Mouse (Mus musculus): ENCODE measurements around the gene Slc34a1. TPM values are rescaled to one million over a fixed set of nuclear protein-coding genes. Genes with fewer than 3 reads are reported as not detected.

Slc34a1 gene
- polyA plus RNA-seq, 1 experiment, result 9,073 TPM

DNA sequence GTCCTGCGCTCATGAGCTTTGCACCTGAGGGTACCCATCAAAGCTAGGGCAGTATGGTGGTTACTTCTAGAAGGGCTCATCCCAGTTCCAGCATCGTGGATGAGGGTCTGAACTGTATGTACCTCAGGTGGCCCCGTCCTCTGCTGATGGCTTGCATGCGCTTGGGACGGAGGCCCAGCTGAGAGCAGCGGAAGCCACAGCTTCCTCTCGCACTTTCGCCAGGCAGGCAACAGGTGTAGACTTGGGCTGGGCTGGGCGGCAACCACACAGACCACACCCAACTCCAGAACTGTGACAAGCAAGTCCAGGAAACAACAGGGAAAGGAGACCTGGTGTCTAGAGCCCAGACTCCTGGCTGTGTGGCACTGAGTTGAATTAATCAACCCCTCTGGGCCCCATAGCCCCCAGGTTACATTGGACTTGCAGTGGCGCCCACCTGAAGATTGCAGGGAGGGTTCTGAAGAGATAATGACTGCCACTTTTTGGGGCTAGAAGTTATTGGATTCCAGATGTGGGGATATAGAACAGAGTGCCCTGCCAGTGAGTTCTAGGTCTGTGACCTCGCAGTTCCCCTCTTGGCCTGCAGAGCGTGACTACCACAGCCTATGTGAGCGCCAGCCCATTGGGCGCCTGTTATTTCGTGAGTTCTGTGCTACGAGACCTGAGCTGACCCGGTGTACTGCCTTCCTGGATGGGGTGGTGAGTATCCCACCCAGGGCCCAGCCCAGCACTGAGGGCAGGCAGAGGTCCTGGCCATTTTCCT is 51.9 kb downstream of the Slc34a1 start:
- 87% methylated on average over 17 of the region's 17 CpGs for WGBS
- DNase-seq, result no peak
- Histone ChIP-seq H3K4me1 (ENCODE audit: control insufficient read depth, insufficient read depth, low read length) (peaks cover 5% of the 10 kb centered on the region; the same call in 1 of the 2 replicates), H3K4me3 (ENCODE audit: insufficient read depth, low read depth, low read length) (no peak overlapping the region), H3K27ac (ENCODE audit: insufficient read depth, low read depth, low read length) (no peak overlapping the region), H3K36me3 (ENCODE audit: control insufficient read depth, insufficient read depth, low read length) (no peaks in the 10 kb centered on the region), H3K27me3 (replicated peaks; ENCODE audit: control insufficient read depth, insufficient read depth, low read length) (no peaks in the 10 kb centered on the region)
- TF ChIP-seq CTCF (conservative IDR thresholded peaks at IDR 0.05; ENCODE audit: insufficient read depth, insufficient read length, low read depth, low read length) (0 out of 2 replicates have a peak, but pooled peaks have one; percentile 9), POLR2A (IDR thresholded peaks at IDR 0.05; ENCODE audit: low read depth, low read length) (no peak)

DNA sequence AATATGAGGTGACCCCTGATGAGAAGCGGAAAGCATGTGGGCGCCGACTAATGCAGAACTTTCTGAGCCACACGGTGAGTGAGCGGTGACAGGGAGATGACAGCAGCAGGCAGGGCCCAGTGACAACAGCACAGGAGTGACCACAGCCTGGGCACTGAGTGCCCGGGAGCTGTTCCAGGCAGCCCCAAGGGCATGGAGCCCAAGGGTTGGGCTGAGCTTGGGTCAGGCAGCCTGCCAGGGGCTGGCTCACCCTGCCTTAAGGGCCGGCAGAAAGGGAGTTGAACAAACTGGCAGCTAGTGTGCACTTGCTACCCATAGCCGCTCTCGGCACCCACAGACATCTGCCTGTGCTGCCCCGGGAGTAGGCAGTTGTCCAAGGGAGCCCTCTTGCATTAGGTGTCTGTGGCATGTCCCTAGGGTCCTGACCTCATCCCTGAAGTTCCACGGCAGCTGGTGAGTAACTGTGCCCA is 52.6 kb downstream of the Slc34a1 start:
- Histone ChIP-seq H3K27ac (ENCODE audit: insufficient read depth, low read depth, low read length) (no peak overlapping the region), H3K27me3 (replicated peaks; ENCODE audit: control insufficient read depth, insufficient read depth, low read length) (no peaks in the 10 kb centered on the region), H3K36me3 (ENCODE audit: control insufficient read depth, insufficient read depth, low read length) (no peaks in the 10 kb centered on the region), H3K4me3 (ENCODE audit: insufficient read depth, low read depth, low read length) (no peak overlapping the region), H3K4me1 (ENCODE audit: control insufficient read depth, insufficient read depth, low read length) (peaks cover 5% of the 10 kb centered on the region; the same call in 1 of the 2 replicates)
- WGBS, result 85% methylated on average over 11 of the region's 11 CpGs
- TF ChIP-seq CTCF (conservative IDR thresholded peaks at IDR 0.05; ENCODE audit: insufficient read depth, insufficient read length, low read depth, low read length), result no peak
- TF ChIP-seq POLR2A (IDR thresholded peaks at IDR 0.05; ENCODE audit: low read depth, low read length), result no peak
- DNase-seq, result peak; percentile 46

DNA sequence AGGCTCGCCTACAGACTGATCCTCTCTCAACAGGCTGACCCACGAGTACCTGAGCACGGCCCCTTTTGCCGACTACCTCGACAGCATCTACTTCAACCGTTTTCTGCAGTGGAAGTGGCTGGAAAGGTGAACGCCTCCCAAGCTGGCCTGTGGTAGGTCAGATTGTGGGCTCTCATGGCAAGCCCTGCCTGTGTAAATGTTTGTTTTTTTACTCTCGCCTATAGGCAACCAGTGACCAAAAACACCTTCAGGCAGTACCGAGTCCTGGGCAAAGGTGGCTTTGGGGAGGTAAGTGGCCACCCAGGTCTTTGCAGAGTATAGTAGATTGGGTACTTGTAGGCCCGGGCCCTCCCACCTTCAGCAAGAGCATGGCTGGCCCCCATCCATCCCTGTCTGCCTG is 53.3 kb downstream of the Slc34a1 start:
- Histone ChIP-seq H3K36me3 (ENCODE audit: control insufficient read depth, insufficient read depth, low read length) (no peaks in the 10 kb centered on the region), H3K4me1 (ENCODE audit: control insufficient read depth, insufficient read depth, low read length) (no peaks in the 10 kb centered on the region)

DNA sequence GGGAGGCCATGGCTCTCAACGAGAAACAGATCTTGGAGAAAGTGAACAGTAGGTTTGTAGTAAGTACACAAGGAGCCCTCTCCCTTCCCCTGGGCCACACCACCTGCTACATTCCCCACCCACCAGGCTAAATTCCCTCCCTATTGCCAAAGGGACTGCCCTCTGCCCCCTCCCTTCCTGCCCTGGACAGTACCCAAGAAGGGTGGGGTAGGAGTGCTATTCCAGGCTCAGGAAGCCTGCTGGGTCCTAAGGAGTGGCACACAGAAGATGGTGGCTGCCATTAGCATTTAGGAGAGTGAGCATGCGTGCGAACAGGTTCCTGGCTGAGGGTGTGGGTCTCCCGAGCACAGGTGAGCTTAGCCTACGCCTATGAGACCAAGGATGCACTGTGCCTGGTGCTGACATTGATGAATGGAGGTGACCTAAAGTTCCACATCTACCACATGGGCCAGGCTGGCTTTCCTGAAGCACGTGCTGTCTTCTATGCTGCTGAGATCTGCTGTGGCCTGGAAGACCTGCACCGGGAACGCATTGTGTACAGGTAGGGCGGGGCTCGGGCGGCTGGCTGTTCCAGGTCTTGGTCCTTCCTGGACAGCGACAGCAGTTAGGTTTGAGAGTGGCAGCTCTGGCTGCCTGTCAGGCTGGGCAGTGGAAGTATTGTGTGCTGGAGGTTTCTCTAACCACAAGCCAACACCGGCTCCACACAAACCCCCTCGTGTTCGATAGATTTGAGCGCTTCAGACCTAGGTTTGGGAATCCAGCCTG is 54.0 kb downstream of the Slc34a1 start:
- 87% methylated on average over 16 of the region's 16 CpGs for WGBS
- no peaks in the 10 kb centered on the region for H3K36me3 ChIP-seq (ENCODE audit: control insufficient read depth, insufficient read depth, low read length)
- H3K27me3 ChIP-seq (replicated peaks; ENCODE audit: control insufficient read depth, insufficient read depth, low read length), result no peaks in the 10 kb centered on the region
- peak; percentile 66 for DNase-seq
- no peak overlapping the region for H3K4me3 ChIP-seq (ENCODE audit: insufficient read depth, low read depth, low read length)
- H3K27ac ChIP-seq (ENCODE audit: insufficient read depth, low read depth, low read length), result no peak overlapping the region
- no peaks in the 10 kb centered on the region for H3K4me1 ChIP-seq (ENCODE audit: control insufficient read depth, insufficient read depth, low read length)
- TF ChIP-seq CTCF (conservative IDR thresholded peaks at IDR 0.05; ENCODE audit: insufficient read depth, insufficient read length, low read depth, low read length), result no peak
- TF ChIP-seq POLR2A (IDR thresholded peaks at IDR 0.05; ENCODE audit: low read depth, low read length), result no peak

More for the DNA sequence above, 53.3 kb downstream of the Slc34a1 start:
- DNase-seq, result no peak
- Histone ChIP-seq H3K27me3 (replicated peaks; ENCODE audit: control insufficient read depth, insufficient read depth, low read length) (no peaks in the 10 kb centered on the region), H3K27ac (ENCODE audit: insufficient read depth, low read depth, low read length) (no peak overlapping the region), H3K4me3 (ENCODE audit: insufficient read depth, low read depth, low read length) (no peak overlapping the region)
- no peak for TF ChIP-seq POLR2A (IDR thresholded peaks at IDR 0.05; ENCODE audit: low read depth, low read length)
- no peak for TF ChIP-seq CTCF (conservative IDR thresholded peaks at IDR 0.05; ENCODE audit: insufficient read depth, insufficient read length, low read depth, low read length)
- WGBS, result 91% methylated on average over 10 of the region's 10 CpGs

DNA sequence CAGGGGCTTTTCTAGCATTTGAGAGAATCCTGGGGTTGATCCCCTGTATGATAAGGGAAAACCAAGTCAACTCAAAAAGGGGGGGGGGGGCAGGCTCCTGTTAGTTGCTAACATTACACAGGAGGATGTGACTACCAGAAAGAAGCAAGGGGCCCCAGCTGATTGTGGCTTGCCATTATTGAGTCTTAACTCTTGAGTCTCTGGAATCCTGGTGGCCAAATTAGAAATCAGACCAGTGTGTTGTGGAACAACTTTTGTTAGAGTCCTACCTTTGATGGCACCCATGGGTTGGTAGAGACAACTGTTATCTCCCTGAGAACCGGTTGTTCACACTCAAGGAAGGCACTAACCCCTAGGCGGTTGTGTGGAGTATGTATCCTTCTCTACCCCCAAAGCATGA is 65.0 kb downstream of the Slc34a1 start:
- H3K36me3 ChIP-seq (ENCODE audit: control insufficient read depth, insufficient read depth, low read length), result no peaks in the 10 kb centered on the region
- H3K27me3 ChIP-seq (replicated peaks; ENCODE audit: control insufficient read depth, insufficient read depth, low read length), result no peaks in the 10 kb centered on the region
- no peak overlapping the region for H3K27ac ChIP-seq (ENCODE audit: insufficient read depth, low read depth, low read length)
- no peak for DNase-seq
- 76% methylated on average over 2 of the region's 2 CpGs for WGBS
- no peak for TF ChIP-seq POLR2A (IDR thresholded peaks at IDR 0.05; ENCODE audit: low read depth, low read length)
- H3K4me3 ChIP-seq (ENCODE audit: insufficient read depth, low read depth, low read length), result no peak overlapping the region
- H3K4me1 ChIP-seq (ENCODE audit: control insufficient read depth, insufficient read depth, low read length), result no peaks in the 10 kb centered on the region

DNA sequence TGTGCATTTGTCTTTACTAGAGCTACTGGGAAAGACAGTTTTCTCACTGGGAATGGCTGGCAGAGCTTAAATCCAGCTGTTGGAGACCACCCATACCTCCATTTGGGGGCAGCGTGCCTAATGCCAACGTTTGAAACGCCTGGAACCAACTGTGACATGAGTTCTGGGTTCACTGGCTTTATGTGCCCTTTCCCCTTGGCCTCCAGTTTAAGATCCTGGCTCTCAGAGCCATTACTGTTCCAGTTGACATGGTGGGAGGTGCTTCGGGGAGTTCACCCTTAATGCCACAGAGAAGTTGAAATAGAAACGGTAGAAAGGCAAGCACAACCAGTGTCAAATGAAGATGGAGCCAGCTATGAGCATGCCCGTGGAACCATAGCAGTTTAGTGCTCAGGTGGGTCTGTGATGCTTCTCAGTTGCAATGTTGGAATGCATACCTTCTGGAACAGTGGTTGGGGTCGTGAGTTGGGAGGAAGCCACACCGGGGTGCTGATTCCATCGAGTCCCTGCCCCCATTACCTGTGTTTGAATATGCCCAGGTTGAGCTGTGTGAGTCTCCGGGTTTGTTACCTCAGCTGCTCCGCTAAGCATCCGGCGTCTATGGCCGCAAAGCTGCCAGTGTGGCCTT is 65.5 kb downstream of the Slc34a1 start:
- no peak overlapping the region for H3K27ac ChIP-seq (ENCODE audit: insufficient read depth, low read depth, low read length)
- TF ChIP-seq CTCF (conservative IDR thresholded peaks at IDR 0.05; ENCODE audit: insufficient read depth, insufficient read length, low read depth, low read length), result no peak
- TF ChIP-seq POLR2A (IDR thresholded peaks at IDR 0.05; ENCODE audit: low read depth, low read length), result no peak
- no peak for DNase-seq
- H3K36me3 ChIP-seq (ENCODE audit: control insufficient read depth, insufficient read depth, low read length), result no peaks in the 10 kb centered on the region
- 9% methylated on average over 14 of the region's 14 CpGs for WGBS
- H3K4me3 ChIP-seq (ENCODE audit: insufficient read depth, low read depth, low read length), result peak overlapping the region; percentile 42; the same call in 1 of the 2 replicates
- no peaks in the 10 kb centered on the region for H3K27me3 ChIP-seq (replicated peaks; ENCODE audit: control insufficient read depth, insufficient read depth, low read length)
- no peaks in the 10 kb centered on the region for H3K4me1 ChIP-seq (ENCODE audit: control insufficient read depth, insufficient read depth, low read length)

Data from kidney, adult 2 months (tissue).